In the genomic region with DNA sequence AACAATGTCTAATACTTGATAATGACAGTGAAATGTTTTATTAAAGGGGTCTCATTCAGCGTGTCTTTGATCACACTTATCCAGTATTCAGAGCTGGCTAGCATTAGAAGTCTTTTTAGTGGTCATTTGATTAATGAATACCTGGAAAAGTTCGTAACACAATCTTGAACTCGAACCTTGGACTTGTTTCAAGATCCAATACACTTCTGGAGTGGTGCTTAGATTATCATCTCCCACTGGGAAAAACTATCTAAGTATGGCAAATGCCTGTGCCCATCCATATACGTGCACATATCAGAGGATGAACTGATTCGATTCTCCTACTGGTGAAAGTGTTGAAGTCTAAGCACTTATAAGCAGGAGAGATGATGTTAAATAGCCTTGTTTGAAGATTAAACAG, we compare ENCODE assay signal across 8 mouse cellular contexts. TPM values are rescaled to one million over a fixed set of nuclear protein-coding genes. Genes with fewer than 3 reads are reported as not detected.
DNase-seq lines count a peak whose midpoint lies in the region; ATAC-seq and TF ChIP-seq lines count a peak whose summit lies in the region.

No protein-coding gene starts in this region.

- H3K9me3 ChIP-seq in heart, embryonic 13.5 days: no peaks in the 10 kb centered on the region
- H3K9me3 ChIP-seq in ES-E14 (ENCODE audit: control insufficient read depth, insufficient read depth, low read depth, low read length): no peaks in the 10 kb centered on the region
- H3K9me3 ChIP-seq in hindbrain, embryonic 11.5 days (ENCODE audit: control insufficient read depth, low read length): no peaks in the 10 kb centered on the region
- H3K9me3 ChIP-seq in midbrain, embryonic 10.5 days (replicated peaks): no peaks in the 10 kb centered on the region

- 65% methylated on average over 5 of the region's 5 CpGs for WGBS in heart, embryonic 13.5 days
- WGBS in hindbrain, embryonic 11.5 days: 82% methylated on average over 5 of the region's 5 CpGs
- 83% methylated on average over 5 of the region's 5 CpGs for WGBS in midbrain, embryonic 10.5 days

- H3K4me3 ChIP-seq in heart, embryonic 13.5 days: peak overlapping the region; percentile 64
- peak overlapping the region; percentile 78 to 99 for H3K4me3 ChIP-seq in ES-E14 (ENCODE audit: insufficient read depth in 1 of 2, low read depth in 1 of 2, low read length in 2 of 2, poor library complexity in 1 of 2, severe bottlenecking in 1 of 2)
- H3K4me3 ChIP-seq in hindbrain, embryonic 11.5 days (ENCODE audit: low read depth, low read length): peak overlapping the region; percentile 74; the same call in 1 of the 2 replicates
- H3K4me3 ChIP-seq in midbrain, embryonic 10.5 days: peak overlapping the region; percentile 92

- no peaks in the 10 kb centered on the region for H3K36me3 ChIP-seq in heart, embryonic 13.5 days
- H3K36me3 ChIP-seq in ES-E14 (ENCODE audit: control insufficient read depth, insufficient read depth, low read length, poor library complexity, severe bottlenecking): no peaks in the 10 kb centered on the region
- H3K36me3 ChIP-seq in hindbrain, embryonic 11.5 days (ENCODE audit: control insufficient read depth, insufficient read depth, low read length): no peaks in the 10 kb centered on the region
- H3K36me3 ChIP-seq in midbrain, embryonic 10.5 days: 0 out of 2 replicates have a peak, but pooled peaks cover 1% of the 10 kb centered on the region

- peaks cover 18% of the 10 kb centered on the region for H3K4me1 ChIP-seq in heart, embryonic 13.5 days
- H3K4me1 ChIP-seq in ES-E14 (ENCODE audit: control insufficient read depth in 2 of 2, insufficient read depth in 2 of 2, low read length in 2 of 2, poor library complexity in 1 of 2): peaks cover 0 to 3% of the 10 kb centered on the region in 2 experiments; a peak in 3 of 4 replicates
- H3K4me1 ChIP-seq in hindbrain, embryonic 11.5 days (replicated peaks; ENCODE audit: control insufficient read depth, insufficient read depth, low read length): 0 out of 2 replicates have a peak, but pooled peaks cover 4% of the 10 kb centered on the region
- peaks cover 29% of the 10 kb centered on the region for H3K4me1 ChIP-seq in midbrain, embryonic 10.5 days

- in situ Hi-C loops in ES-E14 (cut with MboI; ENCODE audit: low sequenced_read_pairs in 2 of 2, unreplicated experiment in 2 of 2): no loop called here

- no peak for ATAC-seq in heart, embryonic 13.5 days (ENCODE audit: extremely low read depth, insufficient number of reproducible peaks, low FRiP score, low TSS enrichment)
- no peak for ATAC-seq in hindbrain, embryonic 11.5 days (ENCODE audit: low FRiP score)
- ATAC-seq in monocyte, adult 5-6 weeks (replicated peaks; ENCODE audit: insufficient number of reproducible peaks, low FRiP score, low TSS enrichment, poor library complexity, severe bottlenecking): no peak

- intact Hi-C loops in heart, postnatal 36 days (cut with DNase I): no loop called here

- DNase-seq in heart, postnatal 36 days: no peak
- no peak for DNase-seq in ES-E14 (ENCODE audit: low read depth, low spot score)
- no peak for DNase-seq in hindbrain, embryonic 11.5 days (ENCODE audit: low spot score)
- no peak for DNase-seq in midbrain, embryonic 10.5 days (ENCODE audit: low spot score)
- DNase-seq in thymus, postnatal 10 days (ENCODE audit: low spot score in 2 of 2): no peak
- DNase-seq in left cerebral cortex, adult 11 months (ENCODE audit: low spot score): no peak

- H3K9ac ChIP-seq in heart, embryonic 13.5 days: peak overlapping the region; percentile 84
- no peak overlapping the region; the same call in 1 of the 2 replicates for H3K9ac ChIP-seq in ES-E14 (ENCODE audit: insufficient read depth, low read depth, low read length, poor library complexity, severe bottlenecking)
- H3K9ac ChIP-seq in hindbrain, embryonic 11.5 days (ENCODE audit: low read depth, low read length): no peak overlapping the region

- H3K4me2 ChIP-seq in heart, embryonic 13.5 days: peak overlapping the region; percentile 76
- peak overlapping the region; percentile 81; the same call in 1 of the 2 replicates for H3K4me2 ChIP-seq in hindbrain, embryonic 11.5 days (replicated peaks; ENCODE audit: low read depth, low read length)

- H3K27ac ChIP-seq in heart, embryonic 13.5 days (replicated peaks): peak overlapping the region; percentile 92
- no peak overlapping the region for H3K27ac ChIP-seq in ES-E14 (ENCODE audit: insufficient read depth, low read depth, low read length, poor library complexity, severe bottlenecking)
- no peak overlapping the region for H3K27ac ChIP-seq in hindbrain, embryonic 11.5 days (ENCODE audit: low read depth, low read length)
- no peak overlapping the region for H3K27ac ChIP-seq in midbrain, embryonic 10.5 days (replicated peaks)

- H3K27me3 ChIP-seq in heart, embryonic 13.5 days (replicated peaks): no peaks in the 10 kb centered on the region
- no peaks in the 10 kb centered on the region for H3K27me3 ChIP-seq in hindbrain, embryonic 11.5 days (ENCODE audit: control insufficient read depth, insufficient read depth, low read length)
- no peaks in the 10 kb centered on the region for H3K27me3 ChIP-seq in midbrain, embryonic 10.5 days (ENCODE audit: low read depth, poor library complexity, severe bottlenecking)

TF ChIP-seq in ES-E14, 5 proteins besides CTCF, POLR2A, EP300 and RAD21:
- TF ChIP-seq ZNF384 (IDR thresholded peaks at IDR 0.05; ENCODE audit: low read depth, low read length) (no peak), CHD2 (IDR thresholded peaks at IDR 0.05; ENCODE audit: low read depth, low read length) (no peak), HCFC1 (IDR thresholded peaks at IDR 0.05; ENCODE audit: borderline replicate concordance, insufficient read depth, low read length) (no peak), MAFK (IDR thresholded peaks at IDR 0.05; ENCODE audit: insufficient read depth, low read depth, low read length) (no peak), ZC3H11A (IDR thresholded peaks at IDR 0.05; ENCODE audit: borderline replicate concordance, low read depth, low read length) (no peak)

RNA-seq across cellular contexts. Expression of gene Spata5, which starts 1.4 kb away (rescaled TPM):
- polyA plus RNA-seq in heart, embryonic 13.5 days (2015; fragmentation: Nextera tagmentation; extraction: Ambion mirVana): 21.4 and 23.6 TPM in 2 replicates
- 10 to 100 TPM; 15.9 to 16.1 TPM for total RNA-seq in heart, postnatal 36 days (2021)
- total RNA-seq in ES-E14 (2012; rRNA removed): 41.8 and 54.3 TPM in 2 replicates
- 41.9 and 44.1 TPM in 2 replicates for polyA plus RNA-seq in hindbrain, embryonic 11.5 days (2014; fragmentation: Nextera tagmentation; extraction: Ambion mirVana)
- polyA plus RNA-seq in midbrain, embryonic 10.5 days (2016; fragmentation: Nextera tagmentation; extraction: Ambion mirVana): 40.1 and 48.9 TPM in 2 replicates
- 105 to 136 TPM (median 120 TPM) in 3 replicates for total RNA-seq in monocyte, adult 5-6 weeks (2017)

RNA-seq across cellular contexts. Expression of gene Nudt6, which starts 1.7 kb away (rescaled TPM):
- polyA plus RNA-seq in heart, embryonic 13.5 days (2015; fragmentation: Nextera tagmentation; extraction: Ambion mirVana): 9.8 and 11.8 TPM in 2 replicates
- total RNA-seq in heart, postnatal 36 days (2021): 10 to 100 TPM; 36.0 to 36.3 TPM
- 3.0 and 4.0 TPM in 2 replicates for total RNA-seq in ES-E14 (2012; rRNA removed)
- polyA plus RNA-seq in hindbrain, embryonic 11.5 days (2014; fragmentation: Nextera tagmentation; extraction: Ambion mirVana): 4.1 and 4.8 TPM in 2 replicates
- 3.8 and 5.0 TPM in 2 replicates for polyA plus RNA-seq in midbrain, embryonic 10.5 days (2016; fragmentation: Nextera tagmentation; extraction: Ambion mirVana)
- 10.5 to 21.5 TPM (median 17.6 TPM) in 3 replicates for total RNA-seq in monocyte, adult 5-6 weeks (2017)
